Mouse (Mus musculus) kidney, adult 9 months (tissue): ENCODE results near the gene Sfi1.
"Not testable (repeated sequence)": the region's sequence is repeated elsewhere in the genome, so short reads cannot be mapped to it uniquely, and the experiment has no call there.

Experiments used
- DNase-seq: peaks from one replicate; pipeline ENCODE4 v3.0.0; 2022

The Sfi1 gene

DNA sequence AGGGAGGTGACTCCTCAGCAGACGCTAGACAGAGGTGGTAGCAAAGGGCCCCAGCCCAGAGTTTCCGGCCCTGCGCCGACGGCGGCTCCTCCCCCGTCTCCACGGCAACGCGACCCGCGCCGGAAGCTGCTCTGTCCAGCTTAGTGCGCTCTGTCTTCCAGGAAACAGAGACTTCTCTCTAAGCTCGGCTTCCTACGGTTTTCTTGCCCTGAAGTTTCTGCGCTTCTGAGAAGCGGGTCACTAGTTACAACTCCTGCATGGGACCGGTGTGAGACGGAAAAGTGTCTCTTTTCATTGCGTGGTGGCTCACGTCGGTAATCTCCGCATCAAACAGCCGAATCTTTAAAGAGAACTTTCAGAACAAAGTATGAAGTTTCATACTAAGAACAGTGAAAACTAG lies at the start of gene Sfi1:
TSS of gene Sfi1 (minus strand) at position 101 of the 400 bp plus-strand sequence.
- no peak for DNase-seq

- no peak for DNase-seq
These were observed 49.1 kb upstream of the Sfi1 start for GRCm38 (mm10) chr11:3242395-3242794.

DNA sequence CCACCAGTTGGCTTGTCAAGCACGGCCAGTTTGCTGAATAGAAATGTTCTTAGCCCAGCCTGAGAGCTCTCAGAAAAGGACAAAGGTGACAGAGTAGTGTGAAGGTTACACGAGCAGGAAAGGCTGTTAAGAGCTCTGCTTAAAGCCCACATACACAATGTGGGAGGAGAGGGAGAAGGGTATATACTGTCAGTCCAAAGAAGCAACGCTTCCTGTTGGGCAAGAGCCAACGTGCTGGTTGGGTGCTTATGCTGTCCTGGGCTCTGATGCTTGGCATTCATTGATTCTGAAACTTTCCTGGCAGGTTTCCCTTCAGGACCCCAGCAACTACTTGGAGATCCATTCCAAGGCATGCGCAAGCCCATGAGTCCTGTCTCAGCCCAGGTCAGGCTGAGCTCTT lies 42.0 kb upstream of the Sfi1 start:
- DNase-seq, result no peak

DNA sequence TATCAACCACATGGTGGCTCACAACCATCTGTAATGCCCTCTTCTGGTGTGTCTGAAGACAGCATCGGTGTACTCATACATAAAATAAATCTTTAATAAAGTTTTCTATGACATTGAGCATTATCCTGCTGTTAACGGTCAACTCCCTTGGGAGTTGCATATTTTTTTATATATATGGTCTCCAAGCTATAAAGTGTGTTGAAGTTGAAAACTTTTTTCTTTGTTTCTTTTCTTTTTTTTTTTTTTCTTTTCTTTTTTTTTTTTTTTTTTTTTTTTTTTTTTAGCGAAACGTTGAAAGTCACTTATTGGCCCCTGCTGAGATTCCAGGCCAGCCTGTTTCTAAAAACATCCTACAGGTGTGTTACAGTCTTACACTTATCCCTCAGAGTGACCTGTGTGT lies 40.4 kb upstream of the Sfi1 start:
- no peak for DNase-seq

GRCm38 (mm10) chr11:3232248-3232647 lies 39.0 kb upstream of the Sfi1 start:
- no peak for DNase-seq

DNA sequence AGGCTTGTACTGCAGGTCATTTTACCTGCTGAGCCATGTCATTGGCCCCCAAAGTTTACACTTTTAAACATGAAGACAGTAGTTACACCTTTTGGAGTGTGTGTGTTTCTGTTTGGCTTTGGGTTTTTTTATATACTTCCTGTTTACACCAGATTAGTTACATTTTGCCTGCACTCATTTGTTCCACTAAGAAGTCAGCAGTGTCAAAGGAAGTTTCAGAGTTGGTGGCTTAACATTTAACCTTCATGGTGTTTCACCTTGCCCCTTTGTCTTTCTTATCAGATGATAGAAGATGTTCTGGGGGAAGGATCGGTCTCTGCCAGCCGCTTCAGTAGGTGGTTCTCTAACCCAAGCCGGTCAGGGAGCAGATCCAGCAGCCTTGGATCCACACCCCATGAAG lies 33.9 kb upstream of the Sfi1 start:
- no peak for DNase-seq

DNA sequence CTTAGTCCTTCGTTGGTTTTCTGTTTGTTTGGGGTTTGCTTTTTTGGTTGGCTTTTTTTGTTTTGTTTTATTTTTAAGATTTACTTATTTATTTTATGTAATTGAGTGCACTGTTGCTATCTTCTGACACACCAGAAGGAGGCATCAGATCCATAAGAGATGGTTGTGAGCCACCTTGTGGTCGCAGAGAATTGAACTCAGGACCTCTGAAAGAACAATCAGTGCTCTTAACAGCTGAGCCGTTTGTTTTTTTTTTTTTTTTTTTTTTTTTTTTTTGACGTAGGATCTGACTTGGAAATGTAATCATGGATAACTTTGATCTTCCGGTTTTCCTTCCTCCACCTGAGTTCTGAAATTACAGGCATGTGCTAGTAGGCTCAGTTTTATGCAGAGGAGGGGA lies 29.8 kb upstream of the Sfi1 start:
- no peak for DNase-seq

DNA sequence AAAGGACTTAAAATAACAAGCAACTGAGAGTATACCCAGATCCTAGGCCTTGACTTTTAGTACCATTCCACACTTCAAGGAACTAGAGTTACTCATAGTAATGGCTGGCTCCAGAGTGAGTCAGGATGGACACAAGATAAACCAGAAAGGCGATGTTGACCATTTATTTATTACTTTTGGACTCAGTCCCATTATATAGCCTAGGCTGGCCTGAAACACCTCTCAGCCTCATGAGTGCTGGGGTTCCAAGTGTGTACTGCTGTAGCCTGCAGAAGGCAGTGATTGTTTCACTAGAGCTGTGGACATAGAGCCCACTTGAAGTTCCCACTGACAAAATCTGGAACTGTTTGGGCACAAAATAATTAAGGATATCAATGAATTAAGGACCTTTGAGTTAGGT lies 19.3 kb upstream of the Sfi1 start:
- no peak for DNase-seq

DNA sequence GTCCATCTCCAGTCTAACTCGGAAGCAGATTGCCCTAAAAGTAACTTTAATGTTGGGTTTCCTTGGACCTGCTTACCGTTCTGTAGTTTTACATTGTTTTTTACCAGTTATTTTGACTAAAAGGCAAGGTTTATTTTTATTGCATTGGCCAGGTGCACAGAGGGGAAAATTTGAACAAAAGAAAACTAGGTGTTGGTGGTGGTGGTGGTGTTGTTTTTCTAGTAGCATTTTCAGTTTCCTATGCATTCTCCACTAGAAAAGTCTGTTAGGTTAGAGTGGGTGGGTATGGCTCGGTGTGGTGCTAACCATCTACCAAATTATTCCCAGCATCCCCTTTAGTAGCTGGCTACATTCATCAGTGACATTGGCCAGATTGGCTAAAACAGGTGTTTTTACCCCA lies 13.5 kb upstream of the Sfi1 start:
- no peak for DNase-seq

- no peak for DNase-seq
These were observed 11.9 kb upstream of the Sfi1 start for GRCm38 (mm10) chr11:3205207-3205606.

- no peak for DNase-seq
These were observed 10.5 kb upstream of the Sfi1 start for GRCm38 (mm10) chr11:3203771-3204170.

DNA sequence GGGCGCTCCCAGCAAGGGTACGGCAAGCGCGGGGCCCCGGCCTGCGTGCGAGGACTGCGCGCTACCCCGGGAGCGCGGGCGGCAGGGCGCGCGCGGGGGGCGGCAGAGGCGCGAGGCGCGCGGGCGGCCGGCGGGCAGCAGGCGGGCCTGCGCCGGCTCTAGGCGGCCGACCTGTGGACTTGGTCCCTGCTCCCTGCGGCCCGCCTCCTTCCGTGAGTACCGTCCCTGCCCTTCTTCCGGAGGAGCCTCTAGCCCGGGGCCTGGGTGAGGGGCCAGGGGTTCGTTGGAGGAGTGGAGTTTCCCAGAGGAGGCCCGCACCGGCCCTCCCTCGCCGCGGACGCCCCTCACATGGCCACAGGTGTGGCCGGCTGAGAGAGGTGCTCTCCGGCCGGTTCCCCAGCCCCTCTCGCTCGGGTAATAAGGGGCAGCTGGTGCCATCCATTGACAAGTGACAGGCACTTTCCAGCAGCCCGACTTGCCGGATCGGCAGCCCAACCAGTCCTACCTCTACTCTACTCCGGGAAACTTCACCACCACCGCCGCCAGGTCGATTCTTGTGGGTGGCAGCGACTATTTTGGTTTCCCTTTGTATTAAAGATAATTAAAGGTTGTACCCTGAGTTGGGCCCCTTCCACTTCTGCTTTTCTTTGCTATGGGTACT lies 9.6 kb upstream of the Sfi1 start:
- DNase-seq, result peak; percentile 72

- peak; percentile 93 for DNase-seq
These were observed 9.0 kb upstream of the Sfi1 start, which contains the start of gene Eif4enif1 for GRCm38 (mm10) chr11:3202231-3202701. Gene Eif4enif1, plus strand, starts transcription at chr11:3202392.

- DNase-seq, result peak; percentile 31
These were observed 8.3 kb upstream of the Sfi1 start for GRCm38 (mm10) chr11:3201326-3202230.

- DNase-seq, result not testable (repeated sequence)
These were observed 7.4 kb upstream of the Sfi1 start for GRCm38 (mm10) chr11:3200636-3201035.

DNA sequence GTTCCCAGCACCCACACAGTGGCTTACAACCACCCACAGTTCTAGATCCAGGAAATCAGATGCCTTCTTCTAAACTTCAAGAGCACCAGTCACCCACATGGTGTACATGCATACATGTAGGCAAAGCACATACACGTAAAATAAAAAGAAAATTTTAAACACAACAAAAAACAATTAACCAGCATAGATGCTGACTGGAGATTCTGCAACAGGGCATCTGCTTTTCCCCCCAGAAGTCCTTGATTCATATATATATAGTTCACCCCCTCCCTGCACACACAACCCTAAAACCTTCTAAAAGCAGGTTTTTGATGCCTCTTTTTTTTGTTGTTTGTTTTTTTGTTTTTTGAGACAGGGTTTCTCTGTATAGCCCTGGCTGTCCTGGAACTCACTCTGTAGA lies 10.6 kb downstream of the Sfi1 start:
- DNase-seq, result not testable (repeated sequence)

GRCm38 (mm10) chr11:3181971-3182370 lies 11.3 kb downstream of the Sfi1 start:
- DNase-seq, result not testable (repeated sequence)

- peak; percentile 58 for DNase-seq
These were observed 12.0 kb downstream of the Sfi1 start for GRCm38 (mm10) chr11:3181250-3181649.

DNA sequence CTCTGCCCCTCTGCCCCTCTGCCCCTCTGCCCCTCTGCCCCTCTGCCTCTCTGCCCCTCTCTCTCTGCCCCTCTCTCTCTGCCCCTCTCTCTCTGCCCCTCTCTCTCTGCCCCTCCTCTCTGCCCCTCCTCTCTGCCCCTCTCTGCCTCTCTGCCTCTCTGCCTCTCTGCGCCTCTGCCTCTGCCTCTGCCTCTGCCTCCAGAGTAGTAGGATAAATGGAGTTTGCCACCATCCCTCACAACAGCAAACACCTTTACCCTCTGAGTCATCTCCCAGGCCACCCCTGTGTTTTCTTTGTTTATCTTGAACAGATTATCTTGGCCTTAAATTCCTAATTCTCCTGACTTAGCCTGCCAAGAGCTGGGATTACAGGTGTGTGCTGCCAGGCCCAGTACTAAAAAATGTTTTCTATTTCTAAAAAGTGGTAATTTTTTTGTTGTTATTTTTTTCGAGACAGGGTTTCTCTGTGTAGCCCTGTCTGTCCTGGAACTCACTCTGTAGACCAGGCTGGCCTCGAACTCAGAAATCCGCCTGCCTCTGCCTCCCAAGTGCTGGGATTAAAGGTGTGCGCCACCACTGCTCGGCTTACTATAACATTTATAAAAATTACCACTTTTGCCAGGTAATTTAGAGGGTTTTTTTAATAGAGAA lies 12.6 kb downstream of the Sfi1 start:
- not testable (repeated sequence) for DNase-seq

DNA sequence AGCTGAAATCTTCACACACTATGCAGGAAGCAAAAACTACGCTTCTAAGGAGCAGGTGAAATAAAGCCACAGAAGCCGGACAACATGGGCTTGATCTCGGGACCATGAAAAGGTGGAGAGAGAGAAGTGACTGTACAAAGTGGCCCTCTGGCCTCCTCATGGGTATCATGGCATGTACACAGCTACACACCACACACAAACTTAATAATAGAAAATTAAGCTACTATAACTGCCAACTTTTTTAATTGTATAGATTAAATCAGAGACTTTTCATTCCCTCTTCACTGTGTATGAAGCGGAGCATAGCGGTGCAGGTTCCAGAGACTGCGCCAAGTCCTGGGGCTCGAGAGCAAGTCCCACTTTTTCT lies 13.6 kb downstream of the Sfi1 start:
- peak; percentile 43 for DNase-seq

GRCm38 (mm10) chr11:3178968-3179725 lies 14.1 kb downstream of the Sfi1 start:
- DNase-seq, result not testable (repeated sequence)

GRCm38 (mm10) chr11:3173425-3174318 lies 19.6 kb downstream of the Sfi1 start:
- DNase-seq, result peak; percentile 56
